ENCODE assay signal across 13 mouse cellular contexts in genomic region chr17:56031431-56031830, GRCm38 (mm10). TPM values are rescaled to one million over a fixed set of nuclear protein-coding genes. Genes with fewer than 3 reads are reported as not detected.
DNase-seq lines count a peak whose midpoint lies in the region; ATAC-seq and TF ChIP-seq lines count a peak whose summit lies in the region.
"Had no signal": no experiment of that assay in that cellular context is flagged by ENCODE, and none has a peak within 500 bp of the region (broad histone marks: within the 10 kb centered on the region; RNA-seq: fewer than 3 reads in every experiment).

No protein-coding gene starts in this region.

- peak overlapping the region; percentile 89 for H3K27ac ChIP-seq in gastrocnemius, adult 2 months
- H3K27ac ChIP-seq in intestine, postnatal 0 days (ENCODE audit: low read depth, low read length) = peak overlapping the region; percentile 87; the same call in 1 of the 2 replicates
- H3K27ac ChIP-seq in intestine, embryonic 16.5 days (ENCODE audit: low read length) = no peak overlapping the region
- H3K27ac ChIP-seq in thymus, adult 2 months (ENCODE audit: control insufficient read depth, insufficient read depth, low read length) = 0 out of 2 replicates have a peak overlapping the region, but pooled peaks have one; percentile 17
- H3K27ac ChIP-seq: embryonic facial prominence, embryonic 12.5 days; limb, embryonic 12.5 days; neural tube, embryonic 15.5 days had no signal

- no peak overlapping the region for H3K4me3 ChIP-seq in gastrocnemius, adult 2 months
- H3K4me3 ChIP-seq in intestine, postnatal 0 days (ENCODE audit: low read depth, low read length) = no peak overlapping the region
- no peak overlapping the region for H3K4me3 ChIP-seq in intestine, embryonic 16.5 days (ENCODE audit: low read length)
- no peak overlapping the region for H3K4me3 ChIP-seq in thymus, adult 2 months (ENCODE audit: control insufficient read depth, insufficient read depth, low read length)
- H3K4me3 ChIP-seq: embryonic facial prominence, embryonic 12.5 days; limb, embryonic 12.5 days; neural tube, embryonic 15.5 days had no signal

- no peak for TF ChIP-seq CTCF in gastrocnemius, adult 2 months (IDR thresholded peaks at IDR 0.05)
- TF ChIP-seq CTCF in intestine, postnatal 0 days (IDR thresholded peaks at IDR 0.05; ENCODE audit: low read depth) = no peak
- no peak for TF ChIP-seq CTCF in thymus, adult 2 months (IDR thresholded peaks at IDR 0.05; ENCODE audit: borderline replicate concordance, control insufficient read depth, extremely low read depth, insufficient read depth, low read length, poor library complexity)

- peaks cover 15% of the 10 kb centered on the region; the same call in 1 of the 2 replicates for H3K36me3 ChIP-seq in intestine, postnatal 0 days (ENCODE audit: control insufficient read depth, insufficient read depth)
- H3K36me3 ChIP-seq in intestine, embryonic 16.5 days (ENCODE audit: control insufficient read depth, insufficient read depth, low read length) = peaks cover 4% of the 10 kb centered on the region; the same call in 1 of the 2 replicates
- no peaks in the 10 kb centered on the region for H3K36me3 ChIP-seq in thymus, adult 2 months (ENCODE audit: control insufficient read depth, insufficient read depth, low read length)

- no peak overlapping the region for H3K4me2 ChIP-seq in intestine, postnatal 0 days (replicated peaks; ENCODE audit: low read depth)
- H3K4me2 ChIP-seq in intestine, embryonic 16.5 days (ENCODE audit: low read depth, low read length) = no peak overlapping the region
- H3K4me2 ChIP-seq: embryonic facial prominence, embryonic 12.5 days; limb, embryonic 12.5 days; lung, embryonic 14.5 days; neural tube, embryonic 15.5 days had no signal

- H3K4me1 ChIP-seq in intestine, postnatal 0 days (replicated peaks; ENCODE audit: control insufficient read depth, insufficient read depth, low read length) = peaks cover 5% of the 10 kb centered on the region
- peaks cover 35% of the 10 kb centered on the region for H3K4me1 ChIP-seq in intestine, embryonic 16.5 days (ENCODE audit: control insufficient read depth, insufficient read depth, low read length)
- H3K4me1 ChIP-seq in thymus, adult 2 months (replicated peaks; ENCODE audit: control insufficient read depth, insufficient read depth, low read length) = peaks cover 59% of the 10 kb centered on the region

- no peak for ATAC-seq in intestine, postnatal 0 days
- no peak for ATAC-seq in intestine, embryonic 16.5 days

- intact Hi-C loops in gastrocnemius, adult 2 months (cut with DNase I) = loop anchor here (10.0 kb wide), 1 partner anchor 1243 kb away; the partner anchor contains the start of gene Vav1

- H3K9ac ChIP-seq in intestine, postnatal 0 days (ENCODE audit: low read depth, low read length) = no peak overlapping the region
- H3K9ac ChIP-seq in intestine, embryonic 16.5 days (ENCODE audit: low read depth, low read length) = no peak overlapping the region
- H3K9ac ChIP-seq: embryonic facial prominence, embryonic 12.5 days; limb, embryonic 12.5 days; lung, embryonic 14.5 days; neural tube, embryonic 15.5 days had no signal

- 74% methylated on average over 7 of the region's 7 CpGs for WGBS in intestine, postnatal 0 days
- WGBS in intestine, embryonic 16.5 days = 86% methylated on average over 7 of the region's 7 CpGs
- WGBS in thymus, adult 2 months = 89% methylated on average over 7 of the region's 7 CpGs

- no peak for DNase-seq in gastrocnemius, adult 2 months
- no peak for DNase-seq in gastrocnemius, postnatal 10 days
- no peak for DNase-seq in thymus, adult 2 months
- DNase-seq in thymus, postnatal 25 days = no peak
- no peak for DNase-seq in embryo, embryonic 9.5 days (ENCODE audit: extremely low spot score)
- DNase-seq: retina, postnatal 1 day had no signal

- TF ChIP-seq POLR2A in thymus, adult 2 months (IDR thresholded peaks at IDR 0.05; ENCODE audit: control insufficient read depth, extremely low read depth, insufficient read depth, low read length, poor library complexity) = no peak

- no peaks in the 10 kb centered on the region for H3K27me3 ChIP-seq in intestine, postnatal 0 days (replicated peaks; ENCODE audit: control insufficient read depth, insufficient read depth, low read length)
- H3K27me3 ChIP-seq in intestine, embryonic 16.5 days (replicated peaks; ENCODE audit: control insufficient read depth, insufficient read depth, low read length) = no peaks in the 10 kb centered on the region
- H3K27me3 ChIP-seq in thymus, adult 2 months (ENCODE audit: control insufficient read depth, insufficient read depth, low read length) = no peaks in the 10 kb centered on the region
- H3K27me3 ChIP-seq: embryonic facial prominence, embryonic 12.5 days; limb, embryonic 12.5 days; neural tube, embryonic 15.5 days had no signal

- no peaks in the 10 kb centered on the region for H3K9me3 ChIP-seq in intestine, postnatal 0 days (ENCODE audit: control insufficient read depth)
- no peaks in the 10 kb centered on the region for H3K9me3 ChIP-seq in intestine, embryonic 16.5 days (ENCODE audit: control insufficient read depth, low read length)
- H3K9me3 ChIP-seq: embryonic facial prominence, embryonic 12.5 days; limb, embryonic 12.5 days; neural tube, embryonic 15.5 days had no signal

RNA-seq across cellular contexts. Expression of gene Sh3gl1, which starts 5.0 kb away (rescaled TPM):
- total RNA-seq in gastrocnemius, adult 2 months (2021) = 1 to 10 TPM; 8.7 to 9.5 TPM
- total RNA-seq in gastrocnemius, postnatal 10 days (2021) = 10 to 100 TPM; 25.7 to 35.0 TPM
- polyA plus RNA-seq in intestine, postnatal 0 days (2015; fragmentation: Nextera tagmentation; extraction: Ambion mirVana) = 92.3 and 97.0 TPM in 2 replicates
- 120 and 131 TPM in 2 replicates for polyA plus RNA-seq in intestine, embryonic 16.5 days (2015; fragmentation: Nextera tagmentation; extraction: Ambion mirVana)
- 216 and 248 TPM in 2 replicates for polyA plus RNA-seq in thymus, adult 2 months (2012; rRNA removed)

RNA-seq across cellular contexts. Expression of gene Chaf1a, which starts 8.8 kb away (rescaled TPM):
- under 1 TPM; 0.46 to 0.59 TPM for total RNA-seq in gastrocnemius, adult 2 months (2021)
- 1 to 10 TPM; 3.6 to 8.7 TPM for total RNA-seq in gastrocnemius, postnatal 10 days (2021)
- 4.8 and 5.2 TPM in 2 replicates for polyA plus RNA-seq in intestine, postnatal 0 days (2015; fragmentation: Nextera tagmentation; extraction: Ambion mirVana)
- polyA plus RNA-seq in intestine, embryonic 16.5 days (2015; fragmentation: Nextera tagmentation; extraction: Ambion mirVana) = 15.6 and 16.7 TPM in 2 replicates
- 16.9 and 21.4 TPM in 2 replicates for polyA plus RNA-seq in thymus, adult 2 months (2012; rRNA removed)

RNA-seq across cellular contexts. Expression of gene Mpnd, which starts 25.9 kb away (rescaled TPM):
- 10 to 100 TPM; 41.2 to 41.6 TPM for total RNA-seq in gastrocnemius, adult 2 months (2021)
- total RNA-seq in gastrocnemius, postnatal 10 days (2021) = 10 to 100 TPM; 31.6 to 36.9 TPM
- polyA plus RNA-seq in intestine, postnatal 0 days (2015; fragmentation: Nextera tagmentation; extraction: Ambion mirVana) = 41.4 and 43.0 TPM in 2 replicates
- polyA plus RNA-seq in intestine, embryonic 16.5 days (2015; fragmentation: Nextera tagmentation; extraction: Ambion mirVana) = 77.5 and 80.8 TPM in 2 replicates
- polyA plus RNA-seq in thymus, adult 2 months (2012; rRNA removed) = 180 and 188 TPM in 2 replicates

RNA-seq across cellular contexts. Expression of gene Stap2, which starts 26.0 kb away (rescaled TPM):
- total RNA-seq in gastrocnemius, adult 2 months (2021) = 1 to 10 TPM; 2.6 to 3.1 TPM
- total RNA-seq in gastrocnemius, postnatal 10 days (2021) = 1 to 10 TPM; 4.7 to 8.1 TPM
- 82.8 and 84.5 TPM in 2 replicates for polyA plus RNA-seq in intestine, postnatal 0 days (2015; fragmentation: Nextera tagmentation; extraction: Ambion mirVana)
- polyA plus RNA-seq in intestine, embryonic 16.5 days (2015; fragmentation: Nextera tagmentation; extraction: Ambion mirVana) = 65.6 and 79.6 TPM in 2 replicates
- 16.4 and 22.2 TPM in 2 replicates for polyA plus RNA-seq in thymus, adult 2 months (2012; rRNA removed)
- total RNA-seq: monocyte, adult 5-6 weeks had no signal

RNA-seq across cellular contexts. Expression of gene Ubxn6, which starts 43.4 kb away (rescaled TPM):
- 10 to 100 TPM; 55.6 to 64.3 TPM for total RNA-seq in gastrocnemius, adult 2 months (2021)
- 10 to 100 TPM; 37.8 to 39.0 TPM for total RNA-seq in gastrocnemius, postnatal 10 days (2021)
- 42.5 and 47.7 TPM in 2 replicates for polyA plus RNA-seq in intestine, postnatal 0 days (2015; fragmentation: Nextera tagmentation; extraction: Ambion mirVana)
- polyA plus RNA-seq in intestine, embryonic 16.5 days (2015; fragmentation: Nextera tagmentation; extraction: Ambion mirVana) = 31.6 and 34.3 TPM in 2 replicates
- polyA plus RNA-seq in thymus, adult 2 months (2012; rRNA removed) = 76.7 and 93.1 TPM in 2 replicates
